Mouse (Mus musculus) myocyte (in vitro differentiated cells): ENCODE data around the gene Gm37240.

ENCODE experiments used
- CEBPB ChIP-seq: IDR thresholded peaks from 2 replicates; pipeline ENCODE4 v1.6.1; 2011; ENCODE audit warnings: mild to moderate bottlenecking, moderate library complexity; ENCODE audit not compliant: poor library complexity, insufficient read depth, severe bottlenecking
- E2F4 ChIP-seq: IDR thresholded peaks from one replicate; pipeline ENCODE4 v1.6.1; 2011; ENCODE audit warnings: mild to moderate bottlenecking, control low read depth, moderate library complexity; ENCODE audit not compliant: insufficient read depth
- MAX ChIP-seq: IDR thresholded peaks from one replicate; pipeline ENCODE4 v1.6.1; 2011; ENCODE audit warnings: low read depth, mild to moderate bottlenecking, control low read depth
- MYOD1 ChIP-seq, 3 experiments: IDR thresholded peaks; one replicate each; pipeline ENCODE4 v1.6.1; 2011; ENCODE audit warnings: control low read depth in 2 of 3, low read depth in 2 of 3, mild to moderate bottlenecking in 2 of 3, moderate library complexity in 1 of 3; ENCODE audit not compliant: insufficient read length in 2 of 3, control insufficient read depth in 1 of 3
- POLR2A ChIP-seq: IDR thresholded peaks from one replicate; pipeline ENCODE4 v1.6.1; 2011; ENCODE audit warnings: low read depth, mild to moderate bottlenecking, control low read depth, moderate library complexity; ENCODE audit not compliant: insufficient read length
- POLR2AphosphoS2 ChIP-seq: IDR thresholded peaks from one replicate; pipeline ENCODE4 v1.6.1; 2011; ENCODE audit warnings: low read depth, control low read depth; ENCODE audit not compliant: insufficient read length
- SRF ChIP-seq: IDR thresholded peaks from one replicate; pipeline ENCODE4 v1.6.1; 2011; ENCODE audit warnings: low read depth; ENCODE audit not compliant: control insufficient read depth, insufficient read length
- TCF12 ChIP-seq: IDR thresholded peaks from one replicate; pipeline ENCODE4 v1.6.1; 2011; ENCODE audit warnings: mild to moderate bottlenecking, control low read depth; ENCODE audit not compliant: poor library complexity, insufficient read depth, severe bottlenecking
- USF1 ChIP-seq: IDR thresholded peaks from one replicate; pipeline ENCODE4 v1.6.1; 2011; ENCODE audit warnings: low read depth, mild to moderate bottlenecking, control low read depth, moderate library complexity

DNA sequence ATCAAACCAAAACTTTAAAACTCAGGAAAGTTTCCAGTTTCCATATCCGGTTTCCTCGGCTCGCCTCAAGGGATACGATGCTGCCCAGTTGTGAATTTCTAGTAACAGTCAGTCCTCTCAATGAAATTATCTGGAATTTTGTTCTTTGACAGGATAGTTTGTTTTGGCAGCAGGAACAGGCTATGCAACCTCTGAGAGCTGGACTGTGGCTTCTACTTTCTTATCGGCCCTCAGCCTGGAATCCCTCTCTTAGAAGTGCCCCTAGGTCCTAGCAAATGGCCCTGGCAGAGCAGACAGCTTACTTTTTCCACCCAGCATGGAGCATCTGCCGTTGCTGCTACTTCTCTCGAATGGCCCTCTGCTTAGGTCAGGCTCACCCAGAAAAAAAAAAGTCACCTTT, 755.4 kb downstream of the Gm37240 start:
- TF ChIP-seq POLR2A (no peak), TCF12 (no peak), MYOD1 (IDR thresholded peaks at IDR 0.05; ENCODE audit: control insufficient read depth in 1 of 3, insufficient read length in 2 of 3, low read depth in 2 of 3) (no peak), MAX (no peak), POLR2AphosphoS2 (no peak), SRF (no peak), E2F4 (no peak), CEBPB (no peak), USF1 (no peak)
